Mouse (Mus musculus) naive thymus-derived CD4-positive, alpha-beta T cell, adult 2 months (primary cell): Measurements from ENCODE around the gene Gm4177.
"Not testable (repeated sequence)": the region's sequence is repeated elsewhere in the genome, so short reads cannot be mapped to it uniquely, and the experiment has no call there.

ENCODE experiments used
- DNase-seq: peaks from one replicate; pipeline ENCODE4 v3.0.0-alpha.2; 2011; ENCODE audit warnings: low read depth

Gene Gm4177

DNA sequence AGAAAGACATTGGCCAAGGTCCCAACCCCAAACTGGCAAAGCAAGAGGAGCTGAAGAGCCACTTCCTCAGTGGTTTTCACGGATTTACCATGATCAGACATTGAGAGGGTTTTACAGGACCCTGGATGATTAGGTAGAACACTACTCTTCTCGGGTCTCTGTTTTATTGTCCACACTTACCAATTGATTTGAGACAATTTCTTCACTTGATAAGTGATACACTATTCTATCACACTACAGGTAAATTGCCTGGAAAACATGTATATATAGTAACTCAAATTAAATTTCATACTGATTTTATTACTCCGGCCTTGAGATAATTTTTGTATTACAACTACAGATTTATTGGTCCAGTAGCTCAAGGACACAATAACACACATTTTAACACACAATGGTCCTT, at the start of gene Gm4177:
Gene Gm4177 (minus strand): TSS at position 101 of the 400 bp plus-strand sequence.
- not testable (repeated sequence) for DNase-seq

- DNase-seq, result not testable (repeated sequence)
Observed at GRCm38 (mm10) chr7:21844167-21844566, 47.6 kb upstream of the Gm4177 start, which contains the start of gene Gm5725. Gm5725 (minus strand) TSS chr7:21844267.

DNA sequence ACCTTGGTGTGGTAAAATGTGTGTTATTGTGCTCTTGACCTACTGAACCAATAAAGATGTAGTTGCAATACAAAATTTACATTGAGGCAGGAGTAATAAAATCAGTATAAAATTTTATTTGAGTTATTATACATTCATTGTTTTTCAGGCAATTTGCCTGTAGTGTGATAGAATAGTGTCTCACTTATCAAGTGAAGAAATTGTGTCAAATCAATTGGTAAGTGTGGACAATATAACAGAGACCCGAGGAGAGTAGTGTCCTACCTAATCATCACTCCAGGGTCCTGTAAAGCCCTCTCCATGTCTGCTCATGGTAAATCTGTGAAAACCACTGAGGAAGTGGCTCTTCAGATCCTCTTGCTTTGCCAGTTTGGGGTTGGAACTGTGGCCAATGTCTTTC, 35.5 kb upstream of the Gm4177 start, which contains the start of gene Vmn1r135:
Gene Vmn1r135 (plus strand): TSS at position 301 of the 400 bp plus-strand sequence.
- not testable (repeated sequence) for DNase-seq

GRCm38 (mm10) chr7:21761375-21761774, 35.2 kb downstream of the Gm4177 start, which contains the start of gene Gm4175:
Gm4175 (minus strand) TSS chr7:21761475.
- DNase-seq, result not testable (repeated sequence)
